Mouse (Mus musculus) thymus, adult 2 months (tissue): ENCODE data around the gene Kcnc1.

Experiments
- CTCF ChIP-seq: fragments of 200-500 bp; IDR thresholded peaks from 2 replicates; pipeline ENCODE4 v1.5.1; 2012; ENCODE audit warnings: mild to moderate bottlenecking, control low read depth, low read length, moderate library complexity, borderline replicate concordance; ENCODE audit not compliant: control insufficient read depth, poor library complexity, insufficient read depth; ENCODE audit errors: extremely low read depth
- POLR2A ChIP-seq: fragments of 200-500 bp; IDR thresholded peaks from 2 replicates; pipeline ENCODE4 v1.6.1; 2012; ENCODE audit warnings: mild to moderate bottlenecking, low read length, control low read depth, moderate library complexity; ENCODE audit not compliant: control insufficient read depth, poor library complexity, insufficient read depth; ENCODE audit errors: extremely low read depth

DNA sequence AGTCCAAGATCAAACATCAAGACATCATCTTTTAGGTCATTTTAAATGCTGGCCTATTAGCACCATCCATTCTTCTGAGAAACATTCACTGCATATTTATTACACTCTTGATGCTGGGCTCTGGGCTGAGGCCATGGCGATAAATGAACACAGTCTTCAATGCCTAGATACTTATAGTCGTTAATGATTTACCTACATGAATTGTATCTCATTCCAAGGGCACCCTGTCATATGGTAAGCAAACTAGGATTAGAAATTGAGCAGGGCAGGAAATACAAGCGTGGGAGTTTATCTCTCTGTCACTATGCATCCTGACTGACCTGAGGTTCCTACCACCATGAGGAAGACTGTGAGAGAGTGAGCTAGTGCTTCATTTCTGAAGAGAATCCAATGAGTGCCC lies 73.2 kb downstream of the Kcnc1 start:
- TF ChIP-seq CTCF: no peak
- no peak for TF ChIP-seq POLR2A
